Mouse (Mus musculus) spleen, adult 18-20 months (tissue): ENCODE measurements around the gene Stard3.

Source experiments
- DNase-seq, 2 experiments: peaks; one replicate each; pipeline ENCODE4 v3.0.0; 2022; ENCODE audit warnings: mixed read lengths in 2 of 2

Gene Stard3

GRCm38 (mm10) chr11:98358161-98359083 is at the start of gene Stard3:
Gene Stard3 (plus strand): TSS chr11:98358368.
- DNase-seq: peak; percentile 81 to 91

GRCm38 (mm10) chr11:98313790-98314323 is 44.3 kb upstream of the Stard3 start:
- peak in 1 of 2 experiments; percentile 40 for DNase-seq

GRCm38 (mm10) chr11:98317479-98317878 is 40.7 kb upstream of the Stard3 start:
- DNase-seq: no peak

- no peak for DNase-seq
These were observed 39.6 kb upstream of the Stard3 start for GRCm38 (mm10) chr11:98318421-98319116.

GRCm38 (mm10) chr11:98319120-98319519 is 39.0 kb upstream of the Stard3 start:
- no peak for DNase-seq

- DNase-seq: no peak
These were observed 38.6 kb upstream of the Stard3 start for GRCm38 (mm10) chr11:98319544-98319943.

- DNase-seq: no peak
These were observed 38.2 kb upstream of the Stard3 start for GRCm38 (mm10) chr11:98319944-98320343.

- no peak for DNase-seq
These were observed 37.8 kb upstream of the Stard3 start for GRCm38 (mm10) chr11:98320381-98320780.

- DNase-seq: no peak
These were observed 37.1 kb upstream of the Stard3 start for GRCm38 (mm10) chr11:98320806-98321676.

GRCm38 (mm10) chr11:98321677-98322003 is 36.5 kb upstream of the Stard3 start:
- no peak for DNase-seq

- no peak for DNase-seq
These were observed 36.0 kb upstream of the Stard3 start for GRCm38 (mm10) chr11:98322159-98322558.

GRCm38 (mm10) chr11:98323136-98323866 is 34.9 kb upstream of the Stard3 start:
- DNase-seq: no peak

- no peak for DNase-seq
These were observed 34.2 kb upstream of the Stard3 start for GRCm38 (mm10) chr11:98323933-98324332.

GRCm38 (mm10) chr11:98325191-98325820 is 32.9 kb upstream of the Stard3 start:
- DNase-seq: no peak

- DNase-seq: no peak
These were observed 32.3 kb upstream of the Stard3 start for GRCm38 (mm10) chr11:98325821-98326218.

- DNase-seq: no peak
These were observed 31.4 kb upstream of the Stard3 start for GRCm38 (mm10) chr11:98326741-98327135.

- no peak for DNase-seq
These were observed 30.8 kb upstream of the Stard3 start for GRCm38 (mm10) chr11:98327136-98328030.

GRCm38 (mm10) chr11:98328031-98328370 is 30.2 kb upstream of the Stard3 start:
- DNase-seq: no peak

- no peak for DNase-seq
These were observed 29.6 kb upstream of the Stard3 start for GRCm38 (mm10) chr11:98328371-98329069.
